Mouse (Mus musculus): Measurements from ENCODE around the gene Kif23. TPM values are rescaled to one million over a fixed set of nuclear protein-coding genes. Genes with fewer than 3 reads are reported as not detected.

Gene Kif23
- 1 to 10 TPM; 2.3 to 2.9 TPM for total RNA-seq (2021)

GRCm38 (mm10) chr9:61946623-61947401 lies at the start of gene Kif23:
Gene Kif23, minus strand, starts transcription at chr9:61946774.
- intact Hi-C loops (cut with DNase I): loop anchor here (5.0 kb wide), 2 partner anchors 95 to 175 kb away; partner anchors contain the start of gene Glce
- DNase-seq (ENCODE audit: low spot score in 2 of 2): peak; percentile 95

- no peak for DNase-seq (ENCODE audit: low spot score in 2 of 2)
- intact Hi-C loops (cut with DNase I): no loop called here
Observed at GRCm38 (mm10) chr9:61991158-61991557, 44.6 kb upstream of the Kif23 start.

- intact Hi-C loops (cut with DNase I): no loop called here
- no peak for DNase-seq (ENCODE audit: low spot score in 2 of 2)
Observed at GRCm38 (mm10) chr9:61990738-61991137, 44.2 kb upstream of the Kif23 start.

GRCm38 (mm10) chr9:61986055-61986454 lies 39.5 kb upstream of the Kif23 start:
- intact Hi-C loops (cut with DNase I): no loop called here
- DNase-seq (ENCODE audit: low spot score in 2 of 2): no peak

GRCm38 (mm10) chr9:61985183-61985863 lies 38.7 kb upstream of the Kif23 start:
- intact Hi-C loops (cut with DNase I): no loop called here
- DNase-seq (ENCODE audit: low spot score in 2 of 2): peak; percentile 52 to 54

- DNase-seq (ENCODE audit: low spot score in 2 of 2): no peak
- intact Hi-C loops (cut with DNase I): no loop called here
Observed at GRCm38 (mm10) chr9:61982940-61983620, 36.5 kb upstream of the Kif23 start.

GRCm38 (mm10) chr9:61981876-61982275 lies 35.3 kb upstream of the Kif23 start:
- intact Hi-C loops (cut with DNase I): no loop called here
- no peak for DNase-seq (ENCODE audit: low spot score in 2 of 2)

GRCm38 (mm10) chr9:61979983-61980382 lies 33.4 kb upstream of the Kif23 start:
- DNase-seq (ENCODE audit: low spot score in 2 of 2): no peak
- intact Hi-C loops (cut with DNase I): no loop called here

- intact Hi-C loops (cut with DNase I): no loop called here
- no peak for DNase-seq (ENCODE audit: low spot score in 2 of 2)
Observed at GRCm38 (mm10) chr9:61977258-61977945, 30.8 kb upstream of the Kif23 start.

GRCm38 (mm10) chr9:61972031-61972430 lies 25.5 kb upstream of the Kif23 start:
- intact Hi-C loops (cut with DNase I): no loop called here
- no peak for DNase-seq (ENCODE audit: low spot score in 2 of 2)

GRCm38 (mm10) chr9:61971045-61971444 lies 24.5 kb upstream of the Kif23 start:
- intact Hi-C loops (cut with DNase I): no loop called here
- no peak for DNase-seq (ENCODE audit: low spot score in 2 of 2)

GRCm38 (mm10) chr9:61967357-61967756 lies 20.8 kb upstream of the Kif23 start:
- intact Hi-C loops (cut with DNase I): no loop called here
- peak; percentile 35 to 64 for DNase-seq (ENCODE audit: low spot score in 2 of 2)

GRCm38 (mm10) chr9:61965987-61966386 lies 19.4 kb upstream of the Kif23 start:
- intact Hi-C loops (cut with DNase I): loop anchor here (1.0 to 2.0 kb wide), 2 partner anchors 85 to 279 kb away; no protein-coding TSS in a partner anchor
- DNase-seq (ENCODE audit: low spot score in 2 of 2): no peak

- intact Hi-C loops (cut with DNase I): loop anchor here (1.0 to 2.0 kb wide), 2 partner anchors 86 to 279 kb away; no protein-coding TSS in a partner anchor
- DNase-seq (ENCODE audit: low spot score in 2 of 2): peak; percentile 70 to 79
Observed at GRCm38 (mm10) chr9:61965411-61965930, 18.9 kb upstream of the Kif23 start.

- DNase-seq (ENCODE audit: low spot score in 2 of 2): no peak
- intact Hi-C loops (cut with DNase I): no loop called here
Observed at GRCm38 (mm10) chr9:61963356-61963755, 16.8 kb upstream of the Kif23 start.

GRCm38 (mm10) chr9:61961181-61961580 lies 14.6 kb upstream of the Kif23 start:
- intact Hi-C loops (cut with DNase I): no loop called here
- DNase-seq (ENCODE audit: low spot score in 2 of 2): no peak

- no peak for DNase-seq (ENCODE audit: low spot score in 2 of 2)
- intact Hi-C loops (cut with DNase I): no loop called here
Observed at GRCm38 (mm10) chr9:61960753-61961152, 14.2 kb upstream of the Kif23 start.

GRCm38 (mm10) chr9:61959921-61960569 lies 13.5 kb upstream of the Kif23 start:
- intact Hi-C loops (cut with DNase I): no loop called here
- DNase-seq (ENCODE audit: low spot score in 2 of 2): no peak

- DNase-seq (ENCODE audit: low spot score in 2 of 2): no peak
- intact Hi-C loops (cut with DNase I): no loop called here
Observed at GRCm38 (mm10) chr9:61954707-61955106, 8.1 kb upstream of the Kif23 start.
